Mouse (Mus musculus) liver, adult 2 months (tissue): ENCODE results near the gene 2310034G01Rik. TPM values are rescaled to one million over a fixed set of nuclear protein-coding genes. Genes with fewer than 3 reads are reported as not detected.

Experiments used
- DNase-seq: peaks from one replicate; pipeline ENCODE4 v3.0.0-alpha.2; 2011; ENCODE audit warnings: low read depth, low spot score; ENCODE audit errors: extremely low read depth
- H3K27ac ChIP-seq: fragments of 200-500 bp; replicated peaks from 2 replicates; pipeline ENCODE4 v1.5.1; 2012; ENCODE audit warnings: low read depth, mild to moderate bottlenecking, control low read depth, inconsistent platforms, low read length; ENCODE audit not compliant: insufficient read depth
- H3K27me3 ChIP-seq: fragments of 200-500 bp; 2 replicates; pipeline ENCODE4 v1.6.1; 2012; ENCODE audit warnings: mild to moderate bottlenecking, moderate library complexity, low read length, inconsistent platforms; ENCODE audit not compliant: control insufficient read depth, insufficient read depth
- H3K36me3 ChIP-seq: fragments of 200-500 bp; 2 replicates; pipeline ENCODE4 v1.6.1; 2012; ENCODE audit warnings: low read length, inconsistent platforms; ENCODE audit not compliant: control insufficient read depth, insufficient read depth
- H3K4me1 ChIP-seq: fragments of 200-500 bp; 2 replicates; pipeline ENCODE4 v1.6.1; 2011; ENCODE audit warnings: low read length; ENCODE audit not compliant: control insufficient read depth, insufficient read depth
- H3K4me3 ChIP-seq: fragments of 200-500 bp; 2 replicates; pipeline ENCODE4 v1.5.1; 2011; ENCODE audit warnings: low read depth, mild to moderate bottlenecking, control low read depth, low read length, moderate library complexity; ENCODE audit not compliant: insufficient read depth
- H3K79me2 ChIP-seq: fragments of 200-500 bp; 2 replicates; pipeline ENCODE4 v1.6.1; 2012; ENCODE audit warnings: inconsistent platforms, mild to moderate bottlenecking, low read length, moderate library complexity; ENCODE audit not compliant: control insufficient read depth, insufficient read depth
- H3K9ac ChIP-seq: fragments of 200-500 bp; 2 replicates; pipeline ENCODE4 v1.6.1; 2012; ENCODE audit warnings: low read depth, mild to moderate bottlenecking, control low read depth, inconsistent platforms, low read length
- CTCF ChIP-seq: fragments of 200-500 bp; IDR thresholded peaks from 2 replicates; pipeline ENCODE4 v1.5.1; 2011; ENCODE audit warnings: low read depth, low read length, control low read depth
- POLR2A ChIP-seq: fragments of 200-500 bp; IDR thresholded peaks from 2 replicates; pipeline ENCODE4 v1.6.1; 2011; ENCODE audit warnings: low read length, control low read depth; ENCODE audit not compliant: insufficient read depth; ENCODE audit errors: extremely low read depth
- WGBS: fragments of 180-500 bp; shearing (Covaris S2); methylation state at CpG from one replicate; pipeline ENCODE4 v1.1.7; 2018; 5-methylcytosine and 5-hydroxymethylcytosine counted together
- polyA plus RNA-seq: library from polyadenylated mRNA; depleted of rRNA; stranded (reverse); fragments of >200 nt; gene quantifications from 2 replicates; pipeline ENCODE4 v1.2.3, GENCODE M21; 2012
- total RNA-seq: library from RNA; depleted of rRNA; stranded (reverse); fragments of >200 nt; gene quantifications from 2 replicates; pipeline ENCODE4 v1.2.3, GENCODE M21; 2014

Gene 2310034G01Rik
- total and polyA plus RNA-seq, 2 experiments, result 0.09 to 0.10 TPM

DNA sequence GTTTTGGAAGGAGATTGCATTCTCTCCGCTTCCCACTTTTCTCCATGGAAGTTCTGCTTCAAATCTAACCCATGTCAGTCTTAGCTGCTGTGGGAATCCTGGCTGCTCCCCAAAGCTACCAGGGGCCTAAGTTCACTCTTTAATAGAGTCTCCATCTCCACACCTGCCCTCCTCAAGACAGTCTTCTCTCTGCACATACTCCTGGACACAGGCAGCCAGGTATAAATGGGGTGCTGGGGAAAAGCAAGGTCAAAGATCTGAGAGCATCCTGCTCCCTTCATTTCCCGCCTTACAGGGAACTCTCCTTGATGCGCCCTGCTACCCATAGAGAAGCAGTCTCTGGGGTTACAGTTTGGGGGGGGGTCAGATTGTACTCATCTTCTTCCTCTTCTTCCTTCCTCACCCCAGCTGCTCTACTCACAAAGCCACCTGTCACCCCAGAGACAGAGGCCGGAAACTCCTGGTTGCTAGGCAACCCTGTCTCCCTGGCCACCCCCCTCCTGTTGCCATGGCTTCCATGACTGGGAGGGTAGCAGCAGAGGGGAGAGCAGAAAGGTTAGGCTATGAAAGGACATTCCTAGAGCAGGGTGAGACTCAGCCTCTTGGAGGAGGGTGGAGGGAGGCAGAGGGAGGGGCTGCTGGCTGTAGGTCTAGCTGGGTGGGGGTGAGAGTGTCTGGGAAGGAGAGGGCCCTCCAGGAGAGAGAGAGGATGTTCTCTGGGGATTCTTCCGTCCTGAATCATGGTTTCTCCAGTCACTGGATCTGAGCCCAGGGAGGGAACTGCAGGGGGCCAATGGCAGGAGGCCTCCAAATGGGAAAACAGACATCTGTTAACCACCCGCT, 28.8 kb downstream of the 2310034G01Rik start:
- WGBS, result 51% methylated on average over 6 of the region's 6 CpGs
- no peak for TF ChIP-seq CTCF
- no peak for TF ChIP-seq POLR2A
- Histone ChIP-seq H3K9ac (no peak overlapping the region), H3K36me3 (no peaks in the 10 kb centered on the region), H3K4me3 (no peak overlapping the region), H3K4me1 (no peaks in the 10 kb centered on the region), H3K27ac (no peak overlapping the region), H3K79me2 (no peaks in the 10 kb centered on the region), H3K27me3 (peaks cover 35% of the 10 kb centered on the region)
- no peak for DNase-seq

- Histone ChIP-seq H3K27ac (no peak overlapping the region), H3K36me3 (no peaks in the 10 kb centered on the region), H3K4me1 (no peaks in the 10 kb centered on the region), H3K27me3 (peaks cover 36% of the 10 kb centered on the region), H3K4me3 (no peak overlapping the region), H3K9ac (no peak overlapping the region), H3K79me2 (no peaks in the 10 kb centered on the region)
- DNase-seq, result no peak
- WGBS, result 80% methylated on average over 8 of the region's 8 CpGs
- no peak for TF ChIP-seq POLR2A
Observed at GRCm38 (mm10) chr19:46320076-46320785, 29.9 kb downstream of the 2310034G01Rik start.

DNA sequence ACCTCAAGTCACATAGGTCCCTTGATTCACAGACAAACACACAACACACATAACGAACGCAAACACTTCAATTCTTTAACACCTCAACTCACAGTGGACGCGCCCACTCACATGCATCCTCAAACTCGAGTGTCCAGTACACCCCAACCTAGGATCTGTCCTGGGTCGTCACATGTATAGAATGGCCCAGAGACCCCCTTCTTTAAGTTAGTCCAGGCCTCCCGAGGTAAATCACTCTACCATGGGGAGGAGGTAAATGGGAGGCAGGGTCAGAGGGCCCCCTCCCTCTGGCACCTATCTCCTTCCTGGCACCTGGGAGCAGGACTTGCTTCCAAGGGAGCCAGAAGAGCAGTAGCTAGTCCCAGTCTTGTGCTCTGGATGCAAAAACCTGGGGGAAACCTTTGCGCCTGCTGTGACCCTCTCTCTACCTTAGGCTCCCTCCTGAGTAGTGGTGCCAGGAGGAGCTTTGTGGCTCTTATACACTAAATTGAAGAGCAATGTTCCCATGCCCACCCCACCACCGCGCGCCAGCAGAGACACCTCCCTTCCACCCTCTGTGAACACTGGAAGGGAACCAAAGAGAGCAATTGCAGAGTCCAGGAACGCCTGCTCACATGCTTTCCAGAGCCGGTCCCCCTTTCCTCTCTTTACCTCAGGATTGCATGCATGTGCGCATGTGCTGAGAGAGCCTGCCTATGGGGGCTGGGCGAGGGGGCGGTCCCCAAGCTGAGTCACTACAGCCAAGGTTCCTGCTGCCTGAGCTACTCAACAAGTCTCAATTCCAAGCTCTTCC, 31.3 kb downstream of the 2310034G01Rik start:
- DNase-seq, result no peak
- WGBS, result 13% methylated on average over 16 of the region's 16 CpGs
- TF ChIP-seq CTCF, result no peak
- no peak for TF ChIP-seq POLR2A
- Histone ChIP-seq H3K9ac (no peak overlapping the region), H3K79me2 (no peaks in the 10 kb centered on the region), H3K36me3 (no peaks in the 10 kb centered on the region), H3K4me1 (no peaks in the 10 kb centered on the region), H3K27ac (no peak overlapping the region), H3K4me3 (no peak overlapping the region), H3K27me3 (peaks cover 44% of the 10 kb centered on the region)

- Histone ChIP-seq H3K79me2 (no peaks in the 10 kb centered on the region), H3K4me1 (no peaks in the 10 kb centered on the region), H3K4me3 (no peak overlapping the region), H3K27ac (no peak overlapping the region), H3K27me3 (peaks cover 44% of the 10 kb centered on the region), H3K36me3 (no peaks in the 10 kb centered on the region), H3K9ac (no peak overlapping the region)
- WGBS, result 4% methylated on average over 36 of the region's 42 CpGs
- no peak for DNase-seq
- no peak for TF ChIP-seq POLR2A
- TF ChIP-seq CTCF, result no peak
Observed at GRCm38 (mm10) chr19:46318031-46318471, 32.1 kb downstream of the 2310034G01Rik start.

DNA sequence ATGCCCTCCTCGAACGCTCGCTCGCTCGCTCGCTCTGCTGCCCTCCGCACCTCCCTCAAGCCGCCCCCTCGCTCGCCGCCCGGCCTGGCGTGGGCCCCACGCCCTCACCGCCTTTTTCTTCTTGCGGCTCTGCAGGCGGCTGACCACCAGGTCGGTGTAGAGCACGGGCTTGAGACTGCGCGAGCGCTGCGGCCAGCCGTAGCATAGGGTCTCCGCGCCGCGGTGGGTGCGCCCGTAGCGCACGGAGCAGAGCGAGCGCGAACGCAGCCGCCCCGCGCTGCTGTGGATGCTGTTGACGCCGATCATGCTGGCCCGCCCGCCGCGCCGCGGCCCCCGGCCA, 32.6 kb downstream of the 2310034G01Rik start:
- DNase-seq, result no peak
- TF ChIP-seq CTCF, result no peak
- TF ChIP-seq POLR2A, result no peak
- Histone ChIP-seq H3K79me2 (no peaks in the 10 kb centered on the region), H3K27ac (no peak overlapping the region), H3K36me3 (no peaks in the 10 kb centered on the region), H3K27me3 (peaks cover 44% of the 10 kb centered on the region), H3K9ac (no peak overlapping the region), H3K4me1 (no peaks in the 10 kb centered on the region), H3K4me3 (no peak overlapping the region)
- WGBS, result 6% methylated on average over 48 of the region's 48 CpGs
